Mouse (Mus musculus): Measurements from ENCODE around the gene Ubr4.

Gene Ubr4

DNA sequence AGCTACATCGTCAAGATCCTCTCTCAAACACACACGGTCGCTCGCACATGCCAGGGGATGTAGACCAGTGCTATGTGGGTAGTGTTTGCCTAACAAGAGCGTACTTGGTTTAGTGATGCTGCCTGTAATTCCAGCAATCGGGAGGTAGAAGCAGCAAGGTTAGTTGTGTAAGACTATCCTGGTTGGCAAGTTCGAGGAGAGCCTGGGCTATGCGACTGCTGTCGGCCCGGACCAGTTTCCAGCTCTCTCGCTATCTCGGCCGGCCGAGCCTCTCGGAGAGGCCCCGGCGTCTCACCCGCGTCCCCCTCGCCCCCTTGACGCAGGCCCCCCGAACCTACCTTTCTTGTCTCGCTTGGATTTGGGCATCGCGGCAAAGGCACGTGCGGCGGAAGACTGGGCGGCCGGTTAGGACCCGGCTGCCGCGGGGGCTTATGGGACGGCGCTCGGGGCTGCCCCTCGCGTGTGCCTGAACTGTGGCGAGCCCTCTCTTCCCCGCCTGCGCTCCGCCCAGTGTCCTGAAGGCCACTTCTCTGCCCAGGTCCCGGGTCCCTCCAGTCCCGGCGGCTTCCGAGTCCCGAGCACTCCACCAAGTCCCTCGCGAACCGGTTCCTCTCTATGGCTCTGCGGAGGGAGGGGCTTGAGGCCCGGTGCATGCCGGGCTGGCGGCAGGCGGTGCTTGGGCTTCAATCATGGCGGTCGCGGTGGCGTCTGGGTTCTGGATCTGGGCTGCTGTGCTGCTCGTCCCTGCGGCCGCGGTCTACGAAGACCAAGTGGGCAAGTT, at the start of gene Ubr4, which contains the start of the genes Mrto4 and Emc1:
Gene Ubr4, plus strand, starts transcription at position 679 of the 781 bp plus-strand sequence.
Gene Mrto4, minus strand, starts transcription at position 646 of the 781 bp plus-strand sequence.
Gene Emc1, plus strand, starts transcription at position 657 of the 781 bp plus-strand sequence.
- peak; percentile 69 to 79 for DNase-seq (ENCODE audit: low spot score in 2 of 2)

DNA sequence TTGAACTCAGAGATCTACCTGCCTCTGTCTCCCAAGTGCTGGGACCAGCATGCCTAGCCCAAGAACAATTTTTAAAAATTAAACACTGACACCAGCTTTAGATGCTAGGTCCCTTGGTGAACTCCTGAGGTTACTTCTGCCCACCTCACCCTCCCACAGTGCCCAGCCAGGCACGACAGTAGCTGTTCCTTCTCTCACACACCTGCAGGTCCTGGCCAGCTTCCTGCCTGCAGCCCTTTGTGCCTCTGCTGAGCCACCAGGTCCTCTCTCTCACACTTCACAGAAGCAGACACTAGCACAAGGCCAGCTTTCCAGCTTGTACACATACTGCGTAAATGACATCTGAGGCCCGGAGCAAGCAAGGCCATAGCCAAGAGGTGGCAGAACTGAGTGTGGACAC, 46.9 kb upstream of the Ubr4 start:
- DNase-seq (ENCODE audit: low spot score in 2 of 2): no peak

DNA sequence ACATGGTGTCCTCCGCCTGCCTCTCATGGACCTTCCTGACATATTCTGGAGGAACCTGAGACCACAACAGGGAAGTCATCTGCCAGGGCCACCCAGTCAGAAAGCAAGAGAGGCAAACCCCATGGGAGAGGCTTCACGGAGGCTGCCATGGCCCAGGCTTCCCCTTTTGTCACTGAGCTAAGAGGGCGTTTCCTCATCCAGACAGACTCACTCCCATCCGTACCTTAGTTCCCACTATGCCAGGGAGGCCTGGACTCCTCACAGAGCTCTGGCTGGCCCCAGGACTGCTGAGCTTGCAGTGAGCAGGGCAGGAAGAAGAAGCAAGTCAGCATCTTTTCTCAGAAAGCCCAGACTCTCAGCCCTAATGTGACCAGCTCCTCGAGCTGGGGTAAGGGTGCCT, 44.5 kb upstream of the Ubr4 start:
- peak in 1 of 2 experiments; percentile 43 for DNase-seq (ENCODE audit: low spot score in 2 of 2)

DNA sequence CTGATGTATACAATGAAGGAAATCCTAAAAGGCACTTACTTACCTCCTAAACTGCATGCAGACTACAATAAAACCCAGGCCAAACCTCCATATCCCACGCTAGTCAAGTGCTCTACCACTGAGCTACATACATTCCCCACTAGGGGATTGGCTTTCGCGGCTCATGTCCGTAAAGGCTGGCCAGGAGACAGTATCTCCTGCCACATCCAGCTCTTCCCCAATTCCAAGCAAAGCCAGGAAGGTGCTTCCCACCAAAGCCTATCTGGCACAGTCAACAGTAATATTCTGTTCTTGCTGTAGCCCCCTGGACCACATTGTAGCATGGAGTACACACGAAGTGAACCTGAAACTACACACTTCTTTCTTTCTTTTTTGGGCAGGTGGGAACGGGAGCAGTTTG, 42.8 kb upstream of the Ubr4 start:
- no peak for DNase-seq (ENCODE audit: low spot score in 2 of 2)

DNA sequence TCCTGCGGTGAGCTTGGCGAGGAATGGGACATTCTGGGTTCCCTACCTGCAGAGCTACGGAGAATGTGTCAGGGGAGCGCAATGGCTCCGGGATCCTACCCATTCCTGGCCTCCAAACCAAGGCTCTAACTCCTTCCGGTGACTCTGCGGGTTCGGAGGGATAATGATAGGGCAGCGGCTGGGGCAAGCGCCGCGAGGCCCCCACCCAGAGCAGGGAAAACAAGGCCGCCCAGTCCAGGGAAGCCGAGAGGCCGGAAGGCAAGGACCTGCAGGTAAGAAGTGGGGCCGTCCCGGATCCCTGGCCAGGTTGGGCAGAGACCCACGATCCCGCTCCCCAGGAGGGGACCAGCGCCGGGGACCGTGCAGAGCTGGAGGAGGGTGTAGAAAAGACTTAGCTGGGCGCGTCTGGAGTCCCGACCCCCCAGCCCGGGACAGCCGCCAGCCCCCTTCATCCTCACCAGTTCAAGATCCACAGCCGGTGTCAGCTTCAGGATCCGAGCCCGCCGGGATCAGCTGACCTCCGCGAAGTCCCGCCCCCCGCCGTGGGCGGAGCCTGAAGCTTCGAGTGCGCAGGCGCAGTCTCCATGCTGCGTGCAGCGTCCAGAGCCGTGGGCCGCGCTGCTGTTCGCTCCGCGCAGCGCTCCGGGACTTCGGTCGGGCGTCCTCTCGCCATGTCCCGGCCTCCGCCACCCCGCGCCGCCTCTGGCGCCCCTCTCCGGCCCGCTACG, 42.1 kb upstream of the Ubr4 start, which contains the start of the genes Pqlc2 and Akr7a5:
Gene Pqlc2, minus strand, starts transcription at position 538 of the 728 bp plus-strand sequence.
Gene Akr7a5, plus strand, starts transcription at position 574 of the 728 bp plus-strand sequence.
- peak; percentile 99 for DNase-seq (ENCODE audit: low spot score in 2 of 2)

DNA sequence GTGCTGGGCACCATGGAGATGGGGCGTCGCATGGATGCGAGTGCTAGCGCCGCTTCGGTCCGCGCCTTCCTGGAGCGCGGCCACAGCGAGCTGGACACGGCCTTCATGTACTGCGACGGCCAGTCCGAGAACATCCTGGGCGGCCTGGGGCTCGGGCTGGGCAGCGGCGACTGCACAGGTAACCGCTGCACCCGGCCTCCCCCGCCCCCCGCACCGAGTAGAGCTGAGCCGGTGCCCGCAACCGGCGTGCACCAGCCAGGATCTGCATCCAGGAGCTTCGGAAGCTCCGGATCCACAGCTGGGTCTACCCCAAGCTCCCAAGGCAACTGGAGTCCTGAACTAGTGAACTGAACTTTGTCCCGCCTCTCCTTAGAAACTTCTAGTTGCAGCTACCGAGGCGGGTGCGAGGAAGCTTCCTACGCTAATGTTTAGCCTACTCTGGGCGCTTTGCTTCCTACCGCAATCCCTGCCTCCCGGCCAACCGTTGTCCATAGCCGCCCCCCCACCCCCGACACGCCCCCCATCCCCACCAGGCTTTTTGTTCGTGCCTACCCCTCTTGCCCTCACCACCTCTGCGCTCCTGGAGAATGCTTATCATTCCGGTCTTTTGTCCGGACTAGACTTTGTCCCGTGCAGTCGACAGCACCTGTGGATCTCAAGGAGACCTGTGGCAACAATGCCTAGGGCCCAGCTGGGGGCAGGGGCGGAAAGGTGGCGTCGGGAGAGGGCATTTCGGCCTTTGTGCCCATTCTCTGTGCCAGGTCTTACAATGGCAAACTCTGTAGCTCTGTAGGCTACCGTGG, 41.3 kb upstream of the Ubr4 start:
- no peak for DNase-seq (ENCODE audit: low spot score in 2 of 2)

DNA sequence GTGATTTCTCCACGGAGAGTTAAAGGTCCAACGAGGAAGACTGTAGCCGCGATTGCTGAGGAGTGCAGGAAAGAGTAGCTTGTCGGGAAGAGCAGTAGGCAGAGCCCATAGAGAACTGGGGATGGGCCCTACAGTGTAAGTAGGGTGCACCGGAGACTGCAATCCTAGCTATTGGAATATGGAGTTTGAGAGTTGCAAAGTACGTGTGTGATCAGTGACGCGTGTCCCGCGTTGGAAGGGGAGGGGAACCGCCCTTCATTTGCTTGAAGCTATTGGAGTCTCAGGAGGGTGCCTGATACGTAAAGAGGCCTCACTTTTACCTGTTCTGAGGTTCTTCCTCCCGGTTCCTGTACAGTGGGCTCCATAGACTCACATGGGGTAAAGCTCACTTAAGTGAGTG, 40.7 kb upstream of the Ubr4 start:
- DNase-seq (ENCODE audit: low spot score in 2 of 2): no peak

DNA sequence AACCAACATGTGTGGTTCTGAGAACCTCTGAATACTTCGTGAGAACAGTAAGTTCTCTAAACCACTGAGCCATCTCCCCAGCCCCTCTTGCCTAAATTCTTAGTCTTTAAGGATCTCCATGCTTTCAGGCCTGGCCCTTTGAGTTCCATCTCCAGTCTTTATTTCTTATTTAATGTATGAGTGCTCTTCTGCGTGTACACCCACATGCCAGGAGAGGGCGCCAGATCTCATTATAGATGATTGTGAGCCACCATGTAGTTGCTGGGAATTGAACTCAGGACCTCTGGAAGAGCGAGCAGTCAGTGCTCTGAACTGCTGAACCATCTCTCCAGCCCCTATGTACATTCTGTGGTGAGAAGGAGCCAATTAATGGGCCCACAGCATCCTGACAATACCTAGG, 39.8 kb upstream of the Ubr4 start:
- peak in 1 of 2 experiments; percentile 48 for DNase-seq (ENCODE audit: low spot score in 2 of 2)

DNA sequence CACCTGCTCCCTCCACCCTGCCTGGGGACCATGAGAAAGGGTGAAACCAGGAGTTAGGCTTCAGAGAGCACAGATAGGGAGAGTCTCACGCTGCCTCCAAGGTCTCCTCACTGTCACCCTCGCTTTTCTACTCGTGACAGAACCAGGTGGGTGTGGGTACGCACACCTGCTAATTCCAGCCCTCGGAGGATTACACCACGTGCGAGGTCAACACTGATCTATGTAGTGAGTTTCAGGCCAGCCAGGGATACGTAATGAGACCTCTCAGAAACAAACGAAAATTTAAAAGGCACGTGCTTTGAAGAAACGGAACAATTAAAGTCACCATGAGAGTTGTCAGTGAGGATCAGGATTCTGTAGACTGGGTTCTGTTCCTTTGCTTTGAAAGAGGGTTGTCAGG, 34.0 kb upstream of the Ubr4 start:
- no peak for DNase-seq (ENCODE audit: low spot score in 2 of 2)

DNA sequence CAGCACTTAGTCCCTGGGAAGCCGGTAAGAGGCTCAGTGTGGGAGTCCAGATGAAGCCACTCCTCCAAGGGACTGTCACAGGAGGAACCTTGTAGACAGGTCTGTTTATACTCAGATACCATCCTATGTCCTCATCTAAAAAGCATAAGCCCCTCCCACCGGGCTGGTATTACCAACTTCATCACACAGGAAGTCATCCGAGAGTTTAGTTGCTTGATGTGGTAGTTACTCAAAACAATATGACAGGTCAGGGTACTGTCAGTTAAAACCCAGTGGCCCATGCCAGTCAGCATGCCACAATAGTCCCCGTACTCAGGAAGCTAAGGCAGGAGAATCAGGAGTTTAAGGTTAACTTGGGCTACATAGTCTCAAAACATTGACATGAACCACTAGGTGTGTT, 32.7 kb upstream of the Ubr4 start:
- no peak for DNase-seq (ENCODE audit: low spot score in 2 of 2)

DNA sequence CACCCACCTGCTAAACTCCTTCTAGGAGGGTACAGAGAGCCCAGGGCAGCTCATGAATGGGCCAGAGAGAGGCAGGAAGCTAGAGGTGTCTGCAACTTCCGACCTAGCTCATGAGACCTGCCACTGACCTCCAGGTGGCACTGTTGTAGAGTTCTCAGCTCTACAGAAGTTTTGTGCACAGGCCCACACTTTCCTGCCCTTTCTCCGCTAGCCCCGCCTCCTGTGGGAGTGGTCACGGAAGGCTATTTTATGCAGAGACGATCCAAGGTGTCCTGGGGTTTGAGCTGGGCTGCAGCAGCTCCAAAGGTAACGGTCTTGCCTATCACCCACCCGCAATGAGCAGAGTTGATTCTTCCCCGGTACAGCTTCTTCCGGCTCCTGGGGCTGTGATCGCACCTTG, 21.8 kb upstream of the Ubr4 start:
- peak; percentile 66 to 75 for DNase-seq (ENCODE audit: low spot score in 2 of 2)

DNA sequence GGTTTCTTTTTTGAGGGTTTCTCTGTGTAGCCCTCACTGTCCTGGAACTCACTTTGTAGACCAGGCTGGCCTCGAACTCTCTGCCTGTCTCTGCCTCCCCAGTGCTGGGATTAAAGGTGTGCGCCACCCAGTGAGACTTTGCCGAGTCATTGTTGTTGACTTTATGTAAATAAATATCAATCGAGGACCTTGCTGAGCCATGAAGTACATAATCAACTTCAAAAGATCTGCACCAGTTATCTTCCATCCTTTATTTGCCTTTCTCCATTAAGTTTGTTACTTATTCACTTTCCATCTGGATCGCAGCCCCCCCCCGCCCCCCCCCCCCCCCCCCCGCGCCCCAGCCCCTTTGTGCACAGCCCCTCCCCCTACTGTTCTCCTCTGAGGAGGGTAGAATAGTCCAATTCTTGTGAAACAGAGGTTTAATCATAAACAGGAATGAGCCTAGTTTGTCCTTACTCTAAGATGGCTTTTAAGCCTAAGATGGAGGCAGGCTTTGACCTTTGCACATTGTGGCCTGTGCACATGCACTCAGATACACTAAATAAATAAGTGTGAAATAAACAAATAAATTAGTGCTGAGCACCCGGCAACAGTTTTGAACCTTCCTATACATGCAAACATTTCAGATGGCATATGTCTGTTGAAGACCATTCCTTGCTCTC, 17.6 kb upstream of the Ubr4 start:
- no peak for DNase-seq (ENCODE audit: low spot score in 2 of 2)

DNA sequence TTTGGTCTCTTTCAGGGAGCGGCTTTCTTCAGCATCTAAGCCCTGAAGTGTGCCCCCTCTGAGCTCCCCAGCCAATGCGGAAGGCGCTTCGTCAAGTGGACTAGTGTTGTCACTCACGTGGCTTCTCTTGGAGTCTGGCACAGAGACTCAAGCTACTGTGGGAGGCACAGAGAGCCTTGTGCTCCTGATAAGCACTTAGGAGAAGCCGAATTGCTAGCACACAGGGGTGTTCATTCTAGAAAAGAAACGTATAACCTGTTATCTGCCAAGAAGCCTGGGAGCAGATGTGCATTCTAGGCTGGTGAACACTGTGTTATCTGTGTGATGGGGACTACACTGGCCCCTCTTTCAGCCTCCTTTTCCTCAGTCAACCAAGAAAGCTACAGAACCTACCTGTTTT, 16.9 kb upstream of the Ubr4 start:
- DNase-seq (ENCODE audit: low spot score in 2 of 2): no peak

DNA sequence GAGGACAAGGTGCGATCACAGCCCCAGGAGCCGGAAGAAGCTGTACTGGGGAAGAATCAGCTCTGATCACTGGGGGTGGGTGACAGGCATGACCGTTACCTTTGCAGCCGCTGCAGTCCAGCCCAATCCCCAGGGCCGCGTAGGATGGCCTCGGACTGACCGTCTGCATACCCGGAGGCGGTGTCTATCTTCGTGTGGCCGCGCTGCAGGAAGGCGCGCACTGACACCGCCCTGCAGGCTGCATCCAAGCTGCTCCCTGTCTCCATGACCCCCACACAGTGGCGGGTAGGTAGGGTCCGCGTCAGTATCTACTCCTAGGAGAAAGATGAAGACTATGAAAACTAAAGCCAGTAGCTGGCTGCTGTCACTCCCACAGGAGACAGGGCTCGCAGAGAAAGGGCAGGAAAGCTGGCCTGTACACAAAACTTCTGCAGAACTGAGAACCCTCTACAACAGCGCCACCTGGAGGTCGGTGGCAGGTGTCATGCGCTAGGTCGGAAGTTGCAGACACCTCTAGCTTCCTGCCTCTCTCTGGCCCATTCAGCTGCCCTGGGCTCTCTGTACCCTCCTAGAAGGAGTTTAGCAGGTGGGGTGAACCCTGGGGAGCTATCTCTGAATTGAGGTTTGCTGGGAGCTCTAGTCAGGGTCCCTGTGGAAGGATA, 15.5 kb upstream of the Ubr4 start:
- DNase-seq (ENCODE audit: low spot score in 2 of 2): peak; percentile 67 to 79

DNA sequence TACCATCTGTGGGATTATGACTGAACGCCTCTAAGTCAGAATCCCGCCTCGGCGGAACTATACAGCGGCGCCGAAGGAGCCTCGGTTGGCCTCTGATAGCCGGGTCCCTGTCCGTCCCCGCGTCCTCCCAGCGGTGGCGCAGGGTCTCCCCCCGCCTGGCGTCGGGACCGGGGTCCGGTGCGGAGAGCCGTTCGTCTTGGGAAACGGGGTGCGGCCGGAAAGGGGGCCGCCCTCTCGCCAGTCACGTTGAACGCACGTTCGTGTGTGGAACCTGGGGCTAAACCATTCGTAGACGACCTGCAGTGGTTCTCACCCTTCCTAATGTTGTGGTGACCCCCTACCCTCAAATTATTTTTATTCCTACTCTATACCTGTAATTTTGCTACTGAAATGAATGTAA, 14.3 kb upstream of the Ubr4 start:
- no peak for DNase-seq (ENCODE audit: low spot score in 2 of 2)

DNA sequence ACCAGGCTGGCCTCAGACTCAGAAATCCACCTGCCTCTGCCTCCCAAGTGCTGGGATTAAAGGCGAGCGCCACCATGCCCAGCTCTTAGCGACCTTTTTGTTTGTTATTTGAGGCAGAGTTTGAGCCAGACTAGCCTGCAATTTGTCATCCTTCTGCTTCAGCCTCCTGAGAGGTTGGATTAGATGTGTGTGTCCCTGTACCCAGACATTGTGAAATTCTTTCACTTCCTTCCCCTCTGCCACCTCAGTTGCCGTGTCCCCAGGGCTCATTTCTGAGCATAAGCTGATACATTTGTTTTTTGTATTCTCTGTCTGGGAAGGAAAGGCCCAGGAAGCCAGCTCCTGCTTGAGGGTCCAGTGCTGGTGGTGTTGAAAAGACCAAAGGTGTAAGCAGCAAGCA, 11.6 kb upstream of the Ubr4 start:
- no peak for DNase-seq (ENCODE audit: low spot score in 2 of 2)

DNA sequence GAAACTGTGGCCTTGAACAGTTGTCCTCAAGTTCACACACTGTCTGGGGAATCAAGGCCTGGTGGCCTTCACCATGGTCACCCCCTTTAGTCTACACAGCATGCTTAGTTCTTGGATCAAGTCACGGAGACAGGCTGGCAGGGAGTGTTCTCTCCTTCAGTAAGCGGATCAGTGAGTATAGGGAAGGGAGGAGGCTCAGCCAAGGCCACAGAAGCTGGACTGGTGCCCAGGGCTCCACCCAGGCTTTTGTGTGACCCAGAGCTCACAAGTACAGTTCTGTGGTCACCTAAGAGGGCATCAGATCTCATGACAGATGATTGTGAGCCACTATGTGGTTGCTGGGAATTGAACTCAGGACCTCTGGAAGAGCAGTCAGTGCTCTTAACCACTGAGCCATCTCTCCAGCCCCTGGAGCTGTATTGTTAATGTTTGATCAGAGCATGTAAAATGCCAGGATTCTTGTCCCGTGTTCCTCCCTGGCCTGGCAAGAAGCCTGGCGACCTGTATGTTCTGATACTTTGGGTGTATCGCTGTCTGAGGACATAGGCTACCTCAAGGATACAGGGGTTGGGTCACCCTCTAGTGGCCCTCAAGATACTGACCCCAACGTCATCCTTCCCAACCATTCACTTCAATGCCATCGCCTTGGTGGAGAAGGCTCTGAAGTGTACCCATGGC, 10.7 kb upstream of the Ubr4 start:
- no peak for DNase-seq (ENCODE audit: low spot score in 2 of 2)

DNA sequence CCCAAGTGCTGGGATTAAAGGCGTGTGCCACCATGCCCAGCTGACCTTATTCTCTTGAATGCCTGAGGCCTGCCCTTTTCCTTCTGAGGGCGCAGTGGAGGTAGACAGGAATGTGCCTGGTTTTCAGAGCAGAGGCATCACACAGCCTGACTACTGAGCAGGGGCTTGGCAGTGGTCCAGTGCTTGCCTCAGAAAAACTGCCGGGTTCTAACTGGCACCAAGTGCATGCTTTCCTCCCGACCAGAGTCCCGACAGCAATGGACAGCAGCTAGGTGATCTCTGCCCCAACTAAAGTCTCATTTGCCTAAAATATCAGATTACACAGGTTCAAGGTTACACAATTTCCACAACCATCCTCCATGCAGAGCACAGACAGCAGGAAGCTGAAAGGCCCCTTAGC, 8.7 kb upstream of the Ubr4 start:
- DNase-seq (ENCODE audit: low spot score in 2 of 2): no peak

DNA sequence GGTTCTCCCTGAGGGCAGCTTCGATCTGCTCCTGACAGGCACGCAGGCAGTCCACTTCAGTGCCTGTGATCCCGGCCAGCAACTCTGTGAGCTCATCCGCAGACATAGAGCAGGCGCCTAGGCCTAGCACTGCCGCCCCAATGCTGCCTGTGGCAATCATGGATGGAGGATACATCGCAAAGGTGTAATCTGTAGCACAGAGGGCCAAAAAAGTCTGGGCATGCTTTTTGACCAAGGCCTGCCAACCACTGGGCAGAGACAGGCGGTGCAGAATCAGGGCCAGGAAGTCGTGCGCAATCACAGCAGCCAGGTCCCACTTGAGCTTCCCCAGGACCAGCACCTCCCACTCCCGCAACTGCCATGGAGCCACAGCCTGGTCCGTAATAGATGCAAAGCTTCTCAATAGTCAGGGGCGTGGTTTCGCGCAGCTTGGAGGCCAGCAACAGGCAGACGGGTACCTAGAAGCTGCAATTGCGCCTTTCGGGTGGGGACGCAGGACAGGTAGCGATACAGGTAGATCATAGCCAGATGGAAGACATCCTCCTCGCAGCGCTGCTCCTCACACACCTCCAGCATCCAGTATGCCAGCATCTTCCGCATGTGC, 6.9 kb upstream of the Ubr4 start:
- DNase-seq (ENCODE audit: low spot score in 2 of 2): no peak

DNA sequence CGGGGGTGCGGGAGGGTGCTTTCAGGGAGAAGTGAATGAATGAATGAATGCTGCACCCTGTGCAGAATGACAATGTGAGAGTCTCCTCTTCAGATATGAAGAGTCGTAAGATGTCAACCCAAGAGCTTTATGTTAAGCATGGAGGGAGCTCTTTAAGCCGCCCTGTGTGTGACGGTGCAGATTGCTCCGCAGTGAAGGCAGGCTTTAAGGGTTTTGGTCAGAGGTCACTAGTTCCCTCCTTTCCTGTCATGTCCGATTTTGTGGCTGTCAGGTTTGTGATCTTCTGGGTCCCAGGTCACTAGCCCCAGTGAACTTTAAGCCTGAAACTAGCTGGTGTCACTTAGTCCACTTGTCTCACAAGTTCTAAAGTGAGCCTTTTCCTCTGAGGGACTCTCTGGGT, 423 bp downstream of the Ubr4 start:
- DNase-seq (ENCODE audit: low spot score in 2 of 2): no peak
